Mouse (Mus musculus): ENCODE measurements at regions not wholly inside any gene's neighbourhood (a gene's known extent, or its start where the extent isn't known, plus 50 kb on each side); places are given as distances from the start of the nearest gene placed in this dataset.

GRCm38 (mm10) chr3:150493433-150494045 lies 944.1 kb upstream of the Adgrl4 start:
- no peak for DNase-seq (ENCODE audit: low spot score in 2 of 2)

- peak in 1 of 2 experiments; percentile 8 for DNase-seq (ENCODE audit: low spot score in 2 of 2)
Measured at GRCm38 (mm10) chr3:150530966-150531365, 906.7 kb upstream of the Adgrl4 start.

GRCm38 (mm10) chr3:150543118-150543517 lies 894.6 kb upstream of the Adgrl4 start:
- no peak for DNase-seq (ENCODE audit: low spot score in 2 of 2)

DNA sequence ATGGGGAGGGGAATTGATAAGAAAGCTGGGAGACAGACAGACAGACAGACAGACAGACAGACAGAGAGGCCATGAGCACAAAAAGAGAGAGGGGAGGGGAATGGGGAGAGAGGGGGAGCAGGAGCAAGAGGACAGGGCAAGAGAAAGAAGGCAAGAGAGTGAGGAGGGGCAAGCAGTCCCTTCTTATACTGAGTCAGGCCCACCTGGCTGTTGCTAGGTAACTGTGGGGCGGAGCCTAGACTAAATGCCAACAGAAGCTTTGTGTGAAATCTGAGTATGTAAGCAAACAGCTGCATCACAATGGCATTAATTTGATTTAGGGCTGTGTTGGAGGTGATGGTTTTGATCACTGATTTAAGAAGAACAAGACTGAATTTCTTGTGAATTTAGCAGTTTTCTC lies 849.2 kb upstream of the Adgrl4 start:
- DNase-seq (ENCODE audit: low spot score in 2 of 2) = no peak

DNA sequence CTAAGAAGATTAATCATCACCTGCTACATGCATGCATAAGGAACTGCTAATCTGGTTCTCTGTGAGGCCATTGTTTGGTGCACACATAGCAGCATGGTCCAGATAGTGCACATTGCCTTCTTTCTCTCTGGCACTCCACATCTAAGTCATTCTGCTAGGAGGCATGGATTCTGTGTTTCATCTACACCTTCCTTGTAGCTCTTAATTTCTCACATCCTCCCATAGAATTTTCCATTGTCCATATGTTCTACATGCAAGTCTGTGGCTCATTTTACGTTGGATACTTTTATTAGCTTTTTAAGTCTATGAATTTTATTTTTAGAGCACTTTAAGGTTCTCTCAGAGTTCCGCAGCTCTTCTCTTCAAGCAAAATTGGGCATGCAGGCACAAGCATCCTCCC lies 846.7 kb upstream of the Adgrl4 start:
- DNase-seq (ENCODE audit: low spot score in 2 of 2) = no peak

DNA sequence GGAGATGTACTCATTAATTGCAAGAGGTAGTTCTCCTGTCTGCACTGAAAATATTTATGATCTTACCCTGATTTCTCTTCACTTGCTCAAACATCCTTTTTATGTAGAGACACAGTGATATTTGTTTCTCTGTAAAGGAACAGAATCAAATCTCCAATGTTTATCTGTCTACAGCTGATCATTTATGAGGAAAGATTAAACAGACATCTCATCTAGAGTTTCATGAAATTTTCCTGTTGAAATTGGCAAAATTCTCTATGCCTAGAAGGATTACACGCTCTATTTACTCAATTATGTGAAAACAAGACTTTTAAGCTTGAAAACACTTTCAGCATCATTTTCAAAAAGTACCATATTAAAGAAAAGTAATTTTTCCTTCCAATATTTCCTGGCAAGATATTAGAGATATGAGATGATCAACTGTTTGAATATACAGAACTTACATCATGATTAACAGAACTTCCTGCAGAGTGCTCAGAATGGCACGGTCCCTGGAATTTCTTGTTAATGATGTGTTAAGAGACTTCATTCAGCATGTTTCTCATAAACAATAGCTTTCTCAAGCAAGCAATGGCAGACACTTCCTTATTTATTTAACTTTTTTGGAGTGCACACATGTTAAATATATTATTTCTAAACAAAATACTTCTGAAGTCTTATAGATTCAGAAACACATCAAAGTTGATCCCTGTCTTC lies 834.1 kb upstream of the Adgrl4 start:
- no peak for DNase-seq (ENCODE audit: low spot score in 2 of 2)

DNA sequence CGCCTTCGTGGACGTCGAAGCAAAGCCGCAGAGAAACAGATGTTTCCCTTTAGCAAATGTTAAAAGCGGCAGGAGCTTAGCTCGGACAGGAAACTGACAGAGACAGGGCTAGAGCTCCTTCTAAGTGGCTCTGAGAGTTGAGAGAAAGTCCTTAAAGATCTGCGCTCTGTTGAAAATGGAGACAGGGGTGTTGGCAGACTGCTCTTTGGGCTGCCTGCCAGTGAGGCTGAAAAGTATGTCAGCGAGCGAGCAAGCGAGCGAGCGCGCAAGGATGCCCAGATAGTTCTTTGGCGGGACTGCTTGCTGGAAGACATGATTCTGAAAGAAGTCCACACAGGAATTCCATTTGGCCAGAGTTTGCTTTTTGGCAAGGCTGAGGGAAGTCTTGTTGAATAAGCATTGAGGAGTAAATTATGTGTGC lies 827.0 kb upstream of the Adgrl4 start:
- DNase-seq (ENCODE audit: low spot score in 2 of 2) = peak; percentile 34 to 72

- no peak for DNase-seq (ENCODE audit: low spot score in 2 of 2)
Measured at GRCm38 (mm10) chr3:150637544-150637943, 800.1 kb upstream of the Adgrl4 start.

DNA sequence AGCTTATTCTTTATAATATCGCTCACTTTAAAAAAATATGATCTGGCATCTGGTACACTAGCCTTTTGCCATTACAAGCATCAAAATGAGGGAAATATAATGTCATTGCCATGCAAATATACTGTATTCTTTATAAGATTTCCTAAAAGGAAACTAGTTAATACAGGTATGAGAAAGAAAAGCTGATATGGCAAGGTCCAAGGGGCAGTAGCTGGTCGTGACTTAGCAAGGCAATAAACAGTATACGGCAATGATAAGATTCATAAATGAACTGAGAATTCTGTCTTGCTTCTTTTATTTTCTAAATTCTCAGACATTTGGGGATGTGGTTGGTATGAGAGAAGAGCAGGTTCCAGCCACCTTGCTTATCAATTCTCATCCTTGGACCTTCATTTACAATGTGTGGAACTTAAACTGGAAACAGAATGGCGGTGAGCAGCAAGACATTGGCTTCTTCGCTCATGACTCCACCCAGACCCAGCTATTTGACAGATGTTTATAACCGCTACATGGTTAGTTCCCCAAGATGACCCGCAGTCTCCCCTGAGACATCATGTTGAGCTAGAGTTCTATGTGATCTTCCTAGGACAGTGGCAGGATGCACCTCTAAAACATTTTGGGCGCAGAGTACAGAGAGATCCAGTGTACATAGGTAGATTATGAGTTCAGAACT lies 797.5 kb upstream of the Adgrl4 start:
- DNase-seq (ENCODE audit: low spot score in 2 of 2) = no peak

GRCm38 (mm10) chr3:150648040-150648439 lies 789.6 kb upstream of the Adgrl4 start:
- no peak for DNase-seq (ENCODE audit: low spot score in 2 of 2)

DNA sequence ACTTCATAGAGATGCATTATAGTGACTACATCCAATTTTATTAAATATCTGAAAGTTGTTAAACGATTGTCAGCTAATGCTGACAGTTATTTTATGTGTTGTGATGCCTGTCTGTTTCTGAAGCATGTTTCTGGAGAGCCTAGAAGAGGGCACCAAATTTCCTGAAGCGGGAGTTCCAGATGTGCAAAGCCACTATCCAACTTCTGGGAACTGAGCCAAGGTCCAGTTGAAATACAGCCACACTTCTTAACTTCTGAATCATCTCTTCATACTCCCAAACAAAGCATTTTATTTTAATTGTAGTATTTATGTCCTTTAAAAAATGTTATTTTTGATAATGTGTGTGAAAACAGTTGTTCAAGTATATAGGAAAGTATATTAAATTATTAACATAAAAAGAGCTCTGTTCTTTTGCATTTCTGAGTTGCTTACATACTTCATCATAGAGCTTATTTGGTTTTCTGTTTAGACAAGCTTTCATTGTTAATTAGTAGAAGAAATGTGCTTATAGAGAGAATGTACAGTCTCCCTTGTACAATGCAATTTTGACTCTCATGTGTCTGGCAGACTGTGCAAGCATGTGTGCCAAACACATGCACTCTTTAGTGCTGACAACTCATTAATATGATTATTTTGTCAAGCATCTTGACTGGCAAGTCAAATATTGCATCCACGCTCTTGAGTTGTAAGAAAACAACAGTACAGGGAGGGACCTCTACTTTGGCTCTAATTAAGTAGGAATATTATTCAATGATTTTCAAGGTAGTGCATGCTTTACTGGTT lies 787.7 kb upstream of the Adgrl4 start:
- no peak for DNase-seq (ENCODE audit: low spot score in 2 of 2)

DNA sequence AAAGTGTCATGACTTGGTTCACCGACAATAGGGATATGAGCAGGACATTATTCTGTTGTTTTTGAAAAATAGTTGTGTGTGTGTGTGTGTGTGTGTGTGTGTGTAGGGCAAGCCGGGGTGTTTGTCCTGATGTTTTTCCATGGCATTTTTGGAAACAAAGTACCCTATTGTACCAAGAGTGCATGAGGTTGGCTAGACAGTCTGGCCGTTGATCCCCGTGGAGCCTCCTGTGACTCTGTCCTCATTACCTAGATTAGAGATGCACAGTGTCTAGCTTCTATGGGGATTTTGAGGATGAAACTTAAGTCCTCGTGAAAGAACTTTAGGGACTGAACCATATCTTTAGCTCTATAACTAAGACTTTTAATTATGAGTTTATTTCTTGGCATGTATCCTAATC lies 741.9 kb upstream of the Adgrl4 start:
- DNase-seq (ENCODE audit: low spot score in 2 of 2) = no peak

DNA sequence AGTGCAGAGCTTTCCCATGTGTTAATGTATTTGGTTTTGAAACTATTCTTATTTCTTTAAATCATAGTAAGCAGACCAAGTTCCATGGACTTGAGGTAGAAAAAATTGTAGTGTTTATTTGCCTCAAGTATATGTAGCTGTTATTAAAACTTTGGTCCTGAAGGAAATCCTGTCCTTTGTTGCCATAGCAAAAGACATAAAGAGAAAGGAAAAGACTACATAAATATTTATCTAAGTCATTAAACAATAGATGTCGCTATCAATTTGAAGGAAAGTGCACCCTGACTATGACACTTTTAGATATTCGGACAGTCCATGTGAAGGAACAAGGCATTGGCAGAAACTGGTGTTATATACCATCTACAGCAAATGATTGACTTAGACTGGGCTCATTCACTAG lies 737.7 kb upstream of the Adgrl4 start:
- DNase-seq (ENCODE audit: low spot score in 2 of 2) = no peak
